Mouse (Mus musculus): ENCODE measurements at regions not wholly inside any gene's neighbourhood (a gene's known extent, or its start where the extent isn't known, plus 50 kb on each side); places are given as distances from the start of the nearest gene placed in this dataset.

DNA sequence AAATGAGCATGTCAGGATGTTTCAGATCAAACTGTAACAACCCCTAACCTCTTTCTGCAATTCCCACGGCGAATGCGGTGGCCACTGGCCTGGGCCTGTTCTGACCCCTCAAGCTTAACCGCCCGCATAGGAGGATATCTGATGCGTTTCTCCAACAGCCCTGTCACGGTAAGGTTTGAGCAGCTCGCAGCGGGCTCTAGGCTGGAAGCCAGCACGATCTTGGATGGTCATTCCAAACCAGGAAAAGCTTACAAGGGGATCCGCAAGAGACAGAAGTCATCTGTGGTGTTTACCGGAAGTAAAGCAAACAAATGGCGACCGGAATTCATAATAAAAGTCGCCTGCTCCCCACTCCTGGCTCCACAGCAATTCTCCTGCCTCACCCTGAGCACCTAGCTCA lies 281.7 kb downstream of the Pdcd6ip start:
- TF ChIP-seq POLR2A (IDR thresholded peaks at IDR 0.05; ENCODE audit: borderline replicate concordance, extremely low read depth, insufficient read depth, insufficient read length, poor library complexity, severe bottlenecking) (no peak), CTCF (IDR thresholded peaks at IDR 0.05; ENCODE audit: borderline replicate concordance, extremely low read depth, insufficient read depth, insufficient read length) (no peak)
